Mouse (Mus musculus): ENCODE results near the gene Fcmr. TPM values are rescaled to one million over a fixed set of nuclear protein-coding genes. Genes with fewer than 3 reads are reported as not detected.

Fcmr gene
- not detected for polyA plus RNA-seq (2021)

- TF ChIP-seq CTCF (IDR thresholded peaks at IDR 0.05), result no peak
- DNase-seq (ENCODE audit: low read depth, low spot score) (no peak), ATAC-seq (no peak)
- CTCF ChIA-PET, result interaction anchor here (1.2 kb wide), 1 partner anchor 187 kb away, joined by 3 read pairs; no protein-coding TSS in a partner anchor
- POLR2A ChIA-PET, result no interaction called here
- in situ Hi-C loops (cut with MboI; ENCODE audit: low pct_unique_long_range_greater_than_20kb), result no loop called here
- H3K27me3 ChIP-seq, result no peaks in the 10 kb centered on the region
Measured at GRCm38 (mm10) chr1:130865541-130866221, at the start of gene Fcmr. Gene Fcmr (plus strand): TSS chr1:130865669.

DNA sequence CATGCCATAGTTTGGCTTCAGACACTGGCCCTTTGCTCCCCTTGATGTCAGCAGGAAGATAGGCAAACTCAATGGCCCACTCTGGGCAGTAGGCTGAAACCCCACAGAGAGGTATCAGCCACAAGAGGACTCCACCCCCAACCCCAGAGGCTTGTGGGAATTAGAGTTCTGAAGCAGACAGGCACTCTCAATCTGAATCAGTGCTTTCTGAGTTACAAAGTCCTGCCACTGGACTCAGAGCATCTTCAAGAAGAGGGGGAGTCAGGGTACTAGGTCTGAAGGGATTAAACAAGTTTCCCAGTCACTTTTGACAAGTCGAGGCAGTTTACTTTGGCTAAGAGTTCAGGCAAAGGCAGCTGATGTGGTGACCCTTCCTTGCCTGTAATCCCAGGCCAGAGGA is 45.7 kb upstream of the Fcmr start:
- ATAC-seq (no peak), DNase-seq (ENCODE audit: low read depth, low spot score) (no peak)
- no peak for TF ChIP-seq CTCF (IDR thresholded peaks at IDR 0.05)
- CTCF ChIA-PET, result no interaction called here
- in situ Hi-C loops (cut with MboI; ENCODE audit: low pct_unique_long_range_greater_than_20kb), result no loop called here
- POLR2A ChIA-PET, result no interaction called here
- H3K27me3 ChIP-seq, result peaks cover 2% of the 10 kb centered on the region

DNA sequence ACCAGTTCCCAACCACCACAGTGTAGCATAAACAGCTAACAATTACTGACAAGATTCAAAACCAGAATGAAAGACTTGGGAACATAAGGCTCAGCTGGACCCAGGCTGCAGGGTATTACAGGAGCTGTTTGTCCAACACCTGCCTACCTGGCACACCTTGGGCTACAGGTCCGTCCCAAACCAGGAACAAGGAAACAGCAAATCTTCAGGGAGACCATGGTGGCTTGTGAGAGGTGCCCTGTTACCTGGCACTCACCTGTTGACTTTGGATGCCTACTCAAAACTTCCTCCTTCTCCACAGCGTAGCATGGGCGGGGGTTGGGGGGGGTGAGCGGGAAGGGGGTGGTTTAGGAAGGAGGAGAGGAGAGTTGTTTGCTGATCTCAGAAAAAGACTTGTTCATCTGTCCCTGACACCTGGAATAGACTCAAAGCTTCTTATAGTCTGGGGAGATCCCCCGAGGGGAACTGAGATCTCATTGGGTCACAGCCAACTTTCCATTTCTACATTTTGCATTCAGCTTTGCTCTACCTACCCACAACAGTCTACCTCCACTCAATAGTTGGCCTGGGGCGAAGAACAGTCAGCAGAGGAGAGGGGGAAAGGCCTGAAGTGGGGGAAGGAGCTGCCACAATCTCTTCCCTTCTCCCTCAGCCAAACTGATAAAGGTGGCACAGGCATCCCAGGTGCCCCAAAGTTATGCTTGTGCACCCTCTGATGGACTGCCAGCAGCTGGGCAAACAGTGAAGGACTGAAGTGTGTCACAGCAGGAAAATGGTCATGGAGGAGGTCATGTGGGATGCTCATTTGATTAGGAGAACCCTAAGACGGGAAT is 44.9 kb upstream of the Fcmr start:
- ChIA-PET CTCF (no interaction called here), POLR2A (no interaction called here)
- DNase-seq (ENCODE audit: low read depth, low spot score) (no peak), ATAC-seq (no peak)
- TF ChIP-seq CTCF (IDR thresholded peaks at IDR 0.05), result no peak
- peaks cover 2% of the 10 kb centered on the region for H3K27me3 ChIP-seq
- in situ Hi-C loops (cut with MboI; ENCODE audit: low pct_unique_long_range_greater_than_20kb), result no loop called here

GRCm38 (mm10) chr1:130821149-130821471 is 44.4 kb upstream of the Fcmr start:
- in situ Hi-C loops (cut with MboI; ENCODE audit: low pct_unique_long_range_greater_than_20kb), result no loop called here
- POLR2A ChIA-PET, result no interaction called here
- no peak for TF ChIP-seq CTCF (IDR thresholded peaks at IDR 0.05)
- DNase-seq (ENCODE audit: low read depth, low spot score) (no peak), ATAC-seq (no peak)
- CTCF ChIA-PET, result no interaction called here
- peaks cover 2% of the 10 kb centered on the region for H3K27me3 ChIP-seq

- in situ Hi-C loops (cut with MboI; ENCODE audit: low pct_unique_long_range_greater_than_20kb), result no loop called here
- CTCF ChIA-PET, result no interaction called here
- DNase-seq (ENCODE audit: low read depth, low spot score) (no peak), ATAC-seq (no peak)
- POLR2A ChIA-PET, result no interaction called here
- H3K27me3 ChIP-seq, result peaks cover 5% of the 10 kb centered on the region
- TF ChIP-seq CTCF (IDR thresholded peaks at IDR 0.05), result no peak
Measured at GRCm38 (mm10) chr1:130821911-130822625, 43.4 kb upstream of the Fcmr start.

GRCm38 (mm10) chr1:130826448-130826847 is 39.0 kb upstream of the Fcmr start, which contains the start of gene Pigr:
Gene Pigr (plus strand): TSS chr1:130826684.
- CTCF ChIA-PET, result no interaction called here
- peaks cover 12% of the 10 kb centered on the region for H3K27me3 ChIP-seq
- no peak for TF ChIP-seq CTCF (IDR thresholded peaks at IDR 0.05)
- POLR2A ChIA-PET, result no interaction called here
- in situ Hi-C loops (cut with MboI; ENCODE audit: low pct_unique_long_range_greater_than_20kb), result no loop called here
- DNase-seq (ENCODE audit: low read depth, low spot score) (no peak), ATAC-seq (no peak)

DNA sequence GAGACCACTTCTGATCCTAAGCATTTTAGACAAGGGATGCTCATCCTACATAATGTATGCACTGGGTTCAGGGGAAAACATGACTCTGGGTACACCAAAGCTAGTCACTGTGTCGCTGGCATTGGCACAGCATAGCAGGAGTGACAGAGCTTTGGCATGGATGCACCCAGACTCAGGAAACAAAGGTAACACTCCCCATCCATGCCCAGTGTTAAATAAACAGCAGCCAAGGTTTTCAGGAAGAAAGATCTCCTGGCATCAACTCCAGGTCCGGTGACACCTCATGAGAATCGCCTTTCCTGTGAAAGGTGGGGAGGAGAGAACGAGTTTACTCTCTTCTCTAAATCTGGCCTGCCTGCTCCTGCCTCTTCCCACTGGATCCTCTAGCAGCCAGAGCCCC is 36.8 kb upstream of the Fcmr start:
- peaks cover 10% of the 10 kb centered on the region for H3K27me3 ChIP-seq
- ATAC-seq (no peak), DNase-seq (ENCODE audit: low read depth, low spot score) (no peak)
- TF ChIP-seq CTCF (IDR thresholded peaks at IDR 0.05), result no peak
- ChIA-PET CTCF (no interaction called here), POLR2A (no interaction called here)
- in situ Hi-C loops (cut with MboI; ENCODE audit: low pct_unique_long_range_greater_than_20kb), result no loop called here

DNA sequence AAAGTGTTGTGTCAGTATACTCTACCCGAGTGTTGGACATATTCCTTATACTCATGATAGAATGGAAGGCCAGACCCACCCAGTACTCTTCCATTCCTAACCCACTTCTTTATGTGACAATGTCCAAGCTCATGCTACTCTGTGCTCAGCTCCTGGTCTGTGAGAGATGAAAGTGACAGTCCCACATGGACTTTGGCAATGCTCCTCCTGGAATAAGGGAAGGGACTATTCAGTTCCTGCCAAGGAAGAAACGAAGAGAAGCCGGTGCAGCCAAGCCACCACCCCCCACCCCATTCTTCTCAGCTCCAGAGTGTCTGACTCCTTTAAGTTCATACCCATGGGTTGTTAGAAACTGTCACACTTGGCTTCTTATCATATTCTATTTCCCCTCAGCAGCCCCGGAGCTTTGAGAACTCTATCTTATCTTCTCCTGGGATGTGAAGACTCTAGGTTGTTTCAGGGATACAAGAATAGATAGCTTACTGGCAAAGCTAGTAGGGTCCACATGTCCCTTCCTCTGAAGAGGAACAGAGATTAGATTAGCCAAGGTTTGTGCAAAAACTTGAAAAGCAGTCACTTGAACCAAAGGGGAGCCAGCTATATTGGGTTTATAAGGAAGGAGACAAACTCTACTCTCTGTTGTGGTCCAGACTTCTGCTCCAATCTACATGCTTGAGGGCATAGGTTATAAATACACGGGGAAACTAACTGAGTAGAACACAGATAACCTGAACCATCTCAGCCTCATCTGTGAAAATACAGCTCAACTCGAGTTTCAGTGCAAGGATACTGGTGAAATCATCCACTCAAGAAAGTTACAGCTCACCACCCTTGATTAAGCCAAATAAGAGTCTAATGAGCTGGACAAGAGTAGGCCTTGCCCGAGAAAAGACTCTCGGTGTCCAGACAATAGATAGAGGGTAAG is 35.3 kb upstream of the Fcmr start:
- DNase-seq (ENCODE audit: low read depth, low spot score) (no peak), ATAC-seq (no peak)
- peaks cover 10% of the 10 kb centered on the region for H3K27me3 ChIP-seq
- ChIA-PET POLR2A (no interaction called here), CTCF (interaction anchor here (0.9 kb wide), 1 partner anchor 13 kb away, joined by 3 read pairs; no protein-coding TSS in a partner anchor)
- in situ Hi-C loops (cut with MboI; ENCODE audit: low pct_unique_long_range_greater_than_20kb), result no loop called here
- no peak for TF ChIP-seq CTCF (IDR thresholded peaks at IDR 0.05)

- DNase-seq (ENCODE audit: low read depth, low spot score) (no peak), ATAC-seq (no peak)
- in situ Hi-C loops (cut with MboI; ENCODE audit: low pct_unique_long_range_greater_than_20kb), result no loop called here
- H3K27me3 ChIP-seq, result peaks cover 7% of the 10 kb centered on the region
- ChIA-PET CTCF (interaction anchor here (1.2 to 1.3 kb wide), 2 partner anchors 16 to 210 kb away, joined by 3 read pairs; no protein-coding TSS in a partner anchor), POLR2A (no interaction called here)
- TF ChIP-seq CTCF (IDR thresholded peaks at IDR 0.05), result no peak
Measured at GRCm38 (mm10) chr1:130832230-130833149, 33.0 kb upstream of the Fcmr start.
